Mouse (Mus musculus) heart, adult 9 months (tissue): ENCODE measurements around the gene Ccdc159.

Experiments used
- DNase-seq, 2 experiments: peaks; one replicate each; pipeline ENCODE4 v3.0.0; 2022; ENCODE audit warnings: low spot score in 2 of 2

Gene Ccdc159

GRCm38 (mm10) chr9:21927208-21927753 lies at the start of gene Ccdc159, which contains the start of gene Tmem205:
TSS of gene Ccdc159 (plus strand) at chr9:21927471.
TSS of gene Tmem205 (minus strand) at chr9:21927556.
- DNase-seq = peak; percentile 96 to 98

DNA sequence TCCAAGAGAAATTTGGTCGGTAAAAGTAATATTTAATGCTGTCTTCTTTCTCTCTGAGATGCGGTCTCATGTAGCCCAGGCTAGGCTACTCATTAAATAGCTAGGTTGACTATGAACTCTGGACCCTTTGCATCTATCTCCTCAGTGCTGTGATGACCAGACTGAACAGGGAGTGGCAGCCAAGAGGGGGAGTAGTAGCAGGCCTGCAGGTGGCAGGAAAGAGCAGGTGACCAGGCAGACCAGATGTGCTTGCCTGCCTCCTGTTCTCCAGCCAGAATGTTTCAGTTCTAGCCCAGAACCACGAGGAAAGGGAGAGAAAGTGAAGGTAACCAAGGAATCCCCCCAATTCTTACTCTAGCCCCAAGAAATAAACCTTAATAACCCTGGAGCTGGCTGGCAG lies 38.0 kb upstream of the Ccdc159 start:
- DNase-seq = no peak

DNA sequence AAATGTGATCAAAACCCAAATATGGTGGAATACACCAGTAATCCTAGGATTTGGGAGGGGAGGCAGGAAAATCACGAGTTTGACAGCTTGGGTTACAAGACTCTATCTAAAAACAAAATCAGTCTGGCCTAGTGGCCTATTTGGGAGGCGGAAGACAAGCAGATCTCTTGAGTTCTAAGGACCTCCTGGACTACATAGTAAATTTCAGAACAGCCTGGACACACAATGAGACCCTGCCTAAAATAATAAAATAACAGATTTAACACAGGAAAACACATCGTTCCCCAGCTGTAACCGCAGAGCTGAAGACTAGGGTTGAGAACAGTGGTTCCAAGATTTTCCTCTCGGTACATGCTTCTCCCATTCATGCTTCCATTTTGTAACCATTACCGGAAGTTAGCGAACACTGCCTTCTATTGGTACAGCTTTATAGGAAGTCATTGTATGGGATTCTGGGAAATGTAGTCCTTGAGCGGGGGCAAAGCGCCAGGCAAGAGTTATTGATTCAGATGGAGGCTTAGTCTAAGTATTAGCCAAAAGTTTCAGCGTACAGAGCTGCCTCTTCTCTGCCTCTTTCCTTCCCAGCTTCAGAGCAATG lies 25.9 kb upstream of the Ccdc159 start:
- peak; percentile 65 to 67 for DNase-seq

GRCm38 (mm10) chr9:21904031-21904430 lies 23.2 kb upstream of the Ccdc159 start:
- no peak for DNase-seq

- DNase-seq = no peak
Measured at GRCm38 (mm10) chr9:21908216-21908615, 19.1 kb upstream of the Ccdc159 start.

DNA sequence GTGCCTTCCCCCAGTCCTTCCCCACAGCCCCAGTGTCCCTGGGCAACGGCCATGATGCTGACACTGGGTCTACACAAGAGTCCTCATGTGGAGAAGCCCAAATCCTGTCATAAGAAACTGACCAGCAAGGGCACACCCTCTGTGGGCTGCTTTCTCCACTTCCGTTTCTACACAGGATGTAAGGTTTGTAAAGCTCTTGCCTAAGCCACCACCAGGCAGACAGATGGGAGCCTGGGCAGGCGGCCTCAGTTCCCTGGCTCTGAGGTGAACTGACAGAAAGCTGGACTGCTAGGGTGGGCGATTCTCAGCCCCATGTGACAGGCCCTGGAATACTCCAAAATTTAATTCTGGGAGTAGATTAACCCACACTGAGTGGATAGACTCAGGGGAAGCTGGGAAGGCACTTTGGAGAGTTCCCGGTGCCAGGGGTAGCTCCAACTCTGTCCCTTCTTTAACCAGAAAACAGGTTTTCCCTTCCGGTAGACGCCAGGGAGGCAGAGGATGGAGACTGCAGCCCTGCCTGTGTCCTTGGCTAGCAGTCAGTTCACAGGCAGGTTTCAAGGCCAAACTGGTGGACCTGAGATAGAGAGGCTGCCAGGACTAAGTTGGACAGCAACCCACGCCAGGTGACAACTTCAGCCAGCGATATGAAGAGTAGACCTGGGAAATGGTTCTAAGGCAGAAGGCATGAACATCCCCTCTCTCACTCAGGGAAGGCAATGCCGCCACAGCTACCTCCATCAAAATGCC lies 17.6 kb upstream of the Ccdc159 start:
- no peak for DNase-seq

DNA sequence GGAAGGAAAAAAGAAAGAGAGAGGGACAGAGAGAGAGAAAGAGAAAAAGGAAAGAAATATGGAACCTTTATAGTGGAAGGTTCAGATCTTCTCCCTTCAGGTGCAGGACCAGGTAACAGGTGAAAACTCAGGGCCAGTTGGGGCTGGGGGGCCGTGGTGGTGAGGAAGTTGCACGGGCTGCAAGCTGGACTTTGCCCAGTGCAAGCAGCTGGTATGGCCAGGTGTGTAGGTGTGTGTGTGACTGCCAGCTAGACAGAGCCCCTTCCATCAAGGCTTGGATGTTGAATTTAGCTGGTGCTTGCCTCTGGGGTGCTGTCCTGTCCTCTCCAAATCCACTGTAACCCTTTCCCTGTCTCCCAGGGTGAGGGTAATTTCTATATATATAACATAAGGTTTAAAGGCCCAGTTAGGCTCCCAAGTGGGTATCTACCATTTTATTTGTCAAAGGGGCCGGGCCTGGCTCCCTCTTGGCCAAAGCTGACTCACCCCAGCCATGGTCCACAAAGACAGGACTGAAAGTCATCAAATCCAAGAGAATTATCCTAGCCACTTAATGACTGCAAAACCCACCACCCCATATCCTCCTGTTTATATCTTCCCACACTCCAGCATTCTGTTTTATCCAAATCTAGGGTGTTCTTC lies 10.3 kb upstream of the Ccdc159 start:
- DNase-seq = no peak

DNA sequence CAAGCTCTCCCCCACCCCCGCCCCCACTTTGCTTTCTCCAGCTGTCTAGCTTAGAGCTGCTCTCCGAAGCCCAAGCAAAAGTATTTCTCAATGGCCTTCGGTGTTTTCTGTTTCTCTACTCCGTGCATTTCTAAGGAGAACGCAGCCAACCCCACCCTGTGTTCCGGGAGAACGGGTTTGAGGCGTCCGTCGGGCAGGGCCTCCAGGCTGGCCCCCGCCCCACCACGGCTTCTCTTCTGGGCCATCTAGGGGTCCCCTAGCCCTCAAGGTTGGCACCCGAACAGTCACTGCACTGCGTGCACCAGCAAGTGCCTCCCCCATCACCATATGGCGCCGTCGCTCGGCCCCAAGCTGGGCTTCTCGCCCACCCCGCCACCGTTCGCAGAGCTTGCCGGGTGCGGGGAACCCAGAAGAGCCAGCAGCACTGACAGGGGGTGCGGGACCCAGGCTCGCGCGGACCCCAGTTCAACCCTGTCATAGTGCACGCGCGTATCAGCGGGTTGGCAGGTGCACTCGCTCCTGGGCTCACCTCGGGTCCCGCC lies 9.7 kb upstream of the Ccdc159 start:
- peak in 1 of 2 experiments; percentile 39 for DNase-seq

DNA sequence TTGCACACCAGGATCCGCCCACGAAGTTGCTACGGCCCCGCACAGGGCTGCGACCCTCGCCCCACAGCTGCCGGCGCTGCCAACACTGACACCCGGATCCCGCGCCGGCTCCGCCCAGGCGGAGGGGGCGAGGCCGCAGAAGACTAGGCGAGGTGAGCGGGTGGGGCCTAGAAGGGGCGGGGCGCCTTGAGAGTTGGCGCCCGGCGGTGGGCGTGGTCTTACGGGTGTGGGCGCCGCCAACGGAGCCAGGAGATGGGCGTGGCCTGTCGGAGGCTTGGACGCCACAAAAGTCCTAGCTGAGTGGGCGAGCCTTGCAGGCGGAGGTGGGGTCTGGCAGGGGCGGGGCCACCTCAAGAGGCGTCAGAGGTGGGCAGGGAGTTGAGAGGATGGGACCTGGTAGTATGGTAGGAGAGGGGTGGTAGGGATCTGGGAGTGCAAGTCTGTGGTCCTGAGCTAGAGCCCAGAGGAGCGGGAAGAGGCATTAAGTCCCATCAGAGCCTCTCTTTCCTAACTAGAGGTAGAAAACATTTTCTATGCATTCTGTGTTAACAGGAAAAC lies 9.2 kb upstream of the Ccdc159 start, which contains the start of gene Rab3d:
Rab3d (minus strand) TSS at position 158 of the 558 bp plus-strand sequence.
- DNase-seq = peak; percentile 95 to 96

GRCm38 (mm10) chr9:21918692-21919384 lies 8.4 kb upstream of the Ccdc159 start:
- no peak for DNase-seq

- DNase-seq = no peak
Measured at GRCm38 (mm10) chr9:21923036-21923435, 4.2 kb upstream of the Ccdc159 start.

- DNase-seq = no peak
Measured at GRCm38 (mm10) chr9:21923490-21924098, 3.7 kb upstream of the Ccdc159 start.

DNA sequence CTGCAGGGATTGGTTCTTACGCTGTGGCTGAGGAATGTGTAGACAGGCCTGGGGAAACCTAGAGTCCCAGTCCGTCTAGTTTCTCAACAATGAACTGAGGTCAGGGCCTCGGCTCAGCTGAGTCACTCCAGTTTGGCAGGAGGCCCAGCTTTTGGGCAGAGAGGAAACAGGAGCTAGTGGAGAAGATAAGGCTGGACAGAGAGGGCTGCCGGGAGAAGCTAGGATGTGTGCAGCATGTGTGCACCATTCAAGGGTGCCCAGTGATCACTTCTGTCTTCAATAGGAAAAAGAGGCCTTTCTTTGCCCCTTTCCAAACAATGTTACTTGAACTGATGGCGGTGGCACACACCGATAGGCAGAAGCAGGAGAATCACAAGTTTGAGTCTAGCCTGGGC lies 3.2 kb upstream of the Ccdc159 start:
- DNase-seq = peak; percentile 97

- DNase-seq = no peak
Measured at GRCm38 (mm10) chr9:21925034-21925433, 2.2 kb upstream of the Ccdc159 start.

DNA sequence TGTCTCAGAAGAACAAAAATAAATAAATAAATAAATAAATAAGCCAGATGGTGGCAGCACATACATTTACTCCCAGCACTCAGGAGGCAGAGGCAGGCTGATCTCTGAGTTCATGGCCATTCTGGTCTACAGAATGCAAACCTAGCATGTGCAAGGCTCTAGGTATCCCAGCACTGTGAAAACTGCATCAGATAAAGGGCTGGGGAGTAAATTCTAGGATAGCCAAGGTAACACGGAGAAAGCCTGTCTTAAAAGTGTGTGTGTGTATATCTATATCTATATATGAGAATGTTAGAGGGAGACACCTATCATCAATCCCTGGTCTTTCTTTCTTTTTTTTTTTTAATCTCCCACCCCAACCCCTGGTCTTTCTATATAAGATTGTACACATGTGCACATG lies 1.8 kb upstream of the Ccdc159 start:
- DNase-seq = no peak

DNA sequence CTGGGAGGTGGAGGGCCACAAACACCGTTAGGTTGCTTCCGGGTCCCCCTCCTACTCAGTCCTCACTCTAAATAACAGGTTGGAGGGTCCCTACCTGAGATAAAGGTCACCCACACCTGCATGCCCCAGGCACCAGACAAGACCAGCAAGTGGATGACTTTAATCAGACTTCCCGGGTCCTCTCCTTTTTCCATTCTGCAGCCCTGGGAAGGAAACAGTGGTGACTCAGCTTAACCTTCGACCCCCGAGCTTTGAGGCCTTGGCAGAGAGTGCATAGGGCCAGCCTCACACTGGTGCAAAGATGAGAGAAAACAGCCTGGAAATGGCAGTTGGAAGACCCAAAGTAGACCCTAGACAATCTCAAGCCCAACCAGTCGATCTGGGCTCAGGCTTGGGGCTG lies 1.1 kb upstream of the Ccdc159 start:
- no peak for DNase-seq

DNA sequence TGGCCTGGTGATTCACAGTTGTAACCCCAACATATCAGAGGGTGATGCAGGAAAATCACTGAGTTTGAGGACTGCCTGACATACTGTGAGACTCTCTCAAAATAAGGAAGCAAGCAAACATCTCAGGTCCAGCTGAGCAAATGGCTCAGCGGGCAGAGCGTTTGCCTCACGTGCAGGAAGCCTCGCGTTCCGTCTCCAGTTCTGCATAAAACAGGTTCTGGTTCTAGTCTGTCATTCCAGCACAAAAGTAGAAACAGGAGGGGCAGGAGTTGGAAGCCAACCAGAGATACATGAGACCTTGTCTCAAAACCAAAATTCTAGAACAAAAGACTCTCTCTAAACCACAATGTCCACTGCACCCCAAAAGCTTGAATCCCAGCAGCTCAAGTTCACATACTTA lies 487 bp upstream of the Ccdc159 start:
- DNase-seq = no peak

DNA sequence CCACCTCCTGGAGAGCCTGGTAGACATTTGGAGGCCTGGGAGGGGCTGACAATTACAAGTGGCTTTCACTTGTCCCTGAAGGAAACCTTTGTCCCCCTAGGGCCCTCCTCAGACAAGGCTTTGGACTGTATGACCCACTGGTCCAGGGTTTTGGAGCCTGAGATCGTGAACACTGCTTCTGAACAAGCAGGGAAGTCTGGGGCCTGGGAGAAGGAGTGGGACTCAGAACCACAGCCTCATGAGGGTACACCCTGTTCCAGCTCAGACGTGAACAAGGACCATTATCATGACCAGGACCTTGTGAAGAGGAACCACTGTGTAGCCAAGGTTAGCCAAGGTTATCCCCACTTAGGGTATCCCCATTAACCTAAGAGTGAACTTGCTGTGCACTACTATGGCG lies 1.9 kb downstream of the Ccdc159 start:
- no peak for DNase-seq

- no peak for DNase-seq
Measured at GRCm38 (mm10) chr9:21932006-21932405, 4.7 kb downstream of the Ccdc159 start.

DNA sequence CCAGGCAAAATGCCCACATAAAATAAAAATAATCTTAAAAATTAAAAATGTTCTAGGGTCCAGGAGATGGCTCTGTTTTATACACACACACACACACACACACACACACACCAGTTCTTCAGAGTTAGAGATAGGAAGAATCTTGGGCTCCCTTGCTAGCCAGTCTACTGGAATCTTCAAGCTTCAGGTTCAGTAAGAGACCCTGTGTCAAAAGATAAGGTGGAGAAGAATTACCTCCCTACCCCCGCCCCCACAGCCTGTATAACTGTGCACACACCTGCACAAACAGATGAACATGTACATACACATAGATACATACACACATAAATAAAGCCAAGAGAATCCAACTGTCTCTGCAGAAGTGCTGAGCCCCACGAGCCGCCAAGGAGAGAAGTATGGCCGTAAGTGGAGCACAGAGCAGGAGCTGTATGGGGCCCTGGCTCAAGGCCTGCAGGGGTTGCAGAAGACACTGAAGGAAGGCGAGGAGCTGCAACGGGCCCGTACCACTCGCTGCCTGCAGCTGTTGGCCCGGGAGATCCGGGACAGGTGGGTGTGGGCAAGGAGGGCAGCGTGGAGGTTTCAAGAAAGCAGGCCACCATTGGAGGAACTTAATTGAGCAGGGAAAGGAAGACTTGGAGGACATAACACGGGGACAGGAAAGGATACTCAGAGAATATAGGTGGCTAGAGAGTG lies 5.3 kb downstream of the Ccdc159 start:
- no peak for DNase-seq
